Mouse (Mus musculus): ENCODE data around the gene Thtpa.

The Thtpa gene

DNA sequence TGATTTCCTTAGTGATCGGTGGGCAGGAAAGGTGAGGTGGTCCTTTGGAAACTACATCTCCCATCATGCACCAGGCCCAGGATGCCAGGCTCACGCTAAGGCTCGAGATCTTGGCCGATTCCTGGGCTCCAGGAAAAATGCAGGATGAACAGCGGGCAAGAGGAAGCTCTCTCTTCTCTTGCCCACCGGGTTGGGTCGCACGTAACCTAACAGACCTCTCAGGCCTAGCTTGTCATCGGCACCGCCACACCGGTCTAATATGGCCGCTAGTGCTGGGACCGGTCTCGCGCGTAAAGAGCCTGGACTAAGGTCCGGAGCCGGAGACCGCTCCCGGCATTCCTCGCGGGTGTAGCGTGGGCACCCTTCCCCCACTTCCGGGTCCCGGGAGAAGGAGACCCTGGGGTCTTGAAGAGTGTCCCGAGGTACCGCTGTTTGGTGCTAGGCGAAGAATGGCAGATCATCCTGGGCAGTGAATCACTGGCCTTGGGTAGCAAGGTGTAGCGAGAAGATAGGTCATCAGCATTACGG, at the start of gene Thtpa:
Gene Thtpa (plus strand): TSS at position 81 of the 528 bp plus-strand sequence.
- peak; percentile 62 for DNase-seq (ENCODE audit: low read depth, low spot score)

DNA sequence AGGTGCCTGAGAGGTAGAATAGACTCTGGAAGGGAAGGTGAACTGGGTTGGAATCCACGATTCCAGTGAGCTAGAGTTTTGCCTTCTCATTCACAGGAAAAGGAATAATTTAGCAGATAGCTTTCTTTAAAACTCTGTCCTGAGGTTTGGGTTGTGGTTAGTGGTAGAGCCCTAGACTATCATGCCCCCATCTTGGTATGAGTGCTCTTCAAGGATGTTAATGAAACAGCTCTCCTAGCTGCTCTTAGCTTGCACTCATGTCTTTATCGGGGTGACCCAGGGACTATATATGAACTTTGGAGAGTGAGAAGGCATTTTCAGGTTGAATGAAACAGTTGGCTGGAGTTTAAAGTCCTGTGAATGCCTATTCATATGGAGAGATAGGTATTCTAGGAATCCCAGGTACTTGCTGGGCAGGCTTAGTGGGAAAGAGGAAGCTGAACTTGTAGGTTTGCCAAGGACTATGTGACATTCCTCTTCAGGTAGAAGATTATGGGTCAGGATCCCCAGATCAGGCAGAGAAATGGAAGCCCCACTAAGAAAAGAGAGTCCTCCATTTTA, 46.5 kb upstream of the Thtpa start:
- no peak for DNase-seq (ENCODE audit: low read depth, low spot score)

DNA sequence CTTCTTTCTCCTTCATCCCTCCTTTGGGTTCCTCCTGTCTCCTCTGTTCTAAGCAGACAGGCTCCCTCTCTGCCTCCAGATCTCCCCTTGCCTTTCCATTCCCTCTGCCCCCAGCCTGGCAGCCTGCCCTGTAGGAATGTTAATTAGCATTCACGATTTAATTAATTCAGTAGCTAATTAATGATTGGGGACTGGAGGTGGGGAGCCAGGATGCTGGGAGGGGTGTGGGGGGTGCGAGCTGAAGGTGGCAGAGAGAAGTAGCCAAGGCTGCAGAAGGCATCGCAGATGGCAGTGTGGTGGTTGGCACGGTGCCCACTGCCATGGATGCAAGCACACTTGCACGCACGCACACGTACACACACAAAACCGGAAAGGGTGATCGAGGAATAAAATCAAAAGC, 42.1 kb upstream of the Thtpa start:
- DNase-seq (ENCODE audit: low read depth, low spot score): no peak

DNA sequence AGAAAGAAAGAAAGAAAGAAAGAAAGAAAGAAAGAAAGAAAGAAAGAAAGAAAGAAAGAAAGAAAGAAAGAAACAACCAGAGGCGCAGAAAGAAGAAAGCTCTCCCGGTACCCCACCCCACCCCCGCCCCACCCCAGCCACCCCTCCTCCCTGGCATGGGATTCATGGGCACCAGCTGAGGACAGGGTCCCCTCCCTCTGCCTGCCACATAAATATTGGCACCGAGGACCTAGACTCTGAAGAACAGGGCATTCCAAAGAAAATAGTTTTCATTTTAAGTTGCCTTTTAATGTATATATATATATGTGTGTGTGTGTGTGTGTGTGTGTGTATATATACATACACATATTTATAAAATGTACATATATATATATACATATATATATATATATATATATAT, 41.5 kb upstream of the Thtpa start:
- DNase-seq (ENCODE audit: low read depth, low spot score): no peak

DNA sequence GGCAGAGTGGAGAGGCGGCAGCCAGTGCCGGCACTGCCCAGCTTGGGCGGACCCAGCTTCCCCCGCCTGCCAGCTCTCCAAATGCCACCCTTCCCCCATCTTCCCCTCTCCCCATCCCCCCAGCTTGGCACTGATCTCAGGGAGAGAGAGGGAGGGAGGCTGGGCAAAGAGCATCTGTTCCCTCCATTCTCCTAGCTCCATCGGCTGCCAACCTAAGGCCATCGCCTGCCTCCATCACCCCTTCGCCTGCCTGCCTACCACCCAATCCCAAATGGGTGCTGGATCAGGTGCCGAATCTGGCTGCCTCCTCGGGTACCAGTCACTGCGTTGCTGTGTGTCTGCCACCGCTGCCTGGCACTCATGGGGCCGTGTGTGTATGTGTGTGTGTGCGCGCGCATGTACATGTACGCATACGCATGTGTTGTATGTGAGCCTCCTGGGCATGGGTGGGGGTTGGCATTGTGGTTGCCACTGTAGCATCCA, 40.8 kb upstream of the Thtpa start:
- no peak for DNase-seq (ENCODE audit: low read depth, low spot score)

DNA sequence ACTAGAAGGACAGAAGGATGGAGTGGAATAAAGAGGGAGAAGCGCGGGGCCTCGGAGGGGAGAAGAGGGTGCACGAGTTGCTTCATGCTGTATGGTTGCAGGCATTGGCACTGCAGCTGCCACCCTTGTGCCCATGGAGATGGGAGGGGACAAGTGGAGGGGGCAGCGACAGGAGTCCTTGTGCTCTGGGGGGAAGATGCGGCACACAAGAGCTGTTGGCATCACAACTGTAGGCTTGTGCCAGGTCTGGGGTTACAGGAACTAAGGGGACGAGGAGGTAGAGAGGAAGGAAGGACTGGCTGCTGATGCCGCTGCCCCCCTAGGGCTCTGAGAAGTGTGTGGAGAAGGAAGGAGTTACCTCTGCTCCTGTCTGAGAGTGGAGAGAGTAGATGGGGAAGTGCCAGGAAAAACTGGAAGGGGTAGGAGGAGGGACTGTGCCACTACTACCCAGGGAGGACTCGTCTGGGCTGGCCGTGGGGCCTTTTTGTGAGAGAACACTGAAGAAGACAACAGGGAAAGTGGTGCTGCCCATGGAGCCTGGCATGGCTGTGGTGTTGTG, 40.3 kb upstream of the Thtpa start:
- DNase-seq (ENCODE audit: low read depth, low spot score): no peak

DNA sequence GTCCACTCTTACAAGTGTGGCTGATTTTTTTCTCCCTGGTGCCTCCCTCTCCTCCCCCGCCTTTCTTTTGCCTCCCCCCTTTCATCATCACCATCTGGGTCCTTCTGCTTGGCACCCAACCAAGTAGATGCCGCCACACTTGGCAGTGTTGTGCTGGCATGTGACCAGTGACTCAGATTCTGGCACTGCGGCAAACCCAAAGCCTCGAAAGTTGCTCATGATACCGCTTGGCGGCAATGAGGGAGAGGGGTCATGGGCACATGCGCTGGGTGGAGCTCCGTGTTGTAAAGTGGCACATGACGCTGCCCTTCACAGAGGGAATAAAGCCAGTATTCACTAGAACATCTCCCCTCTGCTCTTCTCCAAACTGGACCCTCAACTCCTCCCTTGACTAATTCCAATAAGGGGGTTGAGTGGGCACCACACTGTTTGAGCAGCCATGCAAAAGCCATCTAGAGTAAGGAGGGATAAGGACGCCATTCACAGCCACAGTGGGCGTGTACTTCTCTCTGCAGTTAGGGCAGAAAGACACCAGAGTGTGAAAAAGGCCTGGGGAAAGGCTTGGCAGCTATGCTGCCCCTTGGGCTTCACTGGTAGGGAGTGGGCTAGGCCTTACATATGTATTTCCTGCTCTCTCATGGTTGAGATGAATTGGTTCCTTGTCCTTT, 39.3 kb upstream of the Thtpa start:
- DNase-seq (ENCODE audit: low read depth, low spot score): peak; percentile 2

DNA sequence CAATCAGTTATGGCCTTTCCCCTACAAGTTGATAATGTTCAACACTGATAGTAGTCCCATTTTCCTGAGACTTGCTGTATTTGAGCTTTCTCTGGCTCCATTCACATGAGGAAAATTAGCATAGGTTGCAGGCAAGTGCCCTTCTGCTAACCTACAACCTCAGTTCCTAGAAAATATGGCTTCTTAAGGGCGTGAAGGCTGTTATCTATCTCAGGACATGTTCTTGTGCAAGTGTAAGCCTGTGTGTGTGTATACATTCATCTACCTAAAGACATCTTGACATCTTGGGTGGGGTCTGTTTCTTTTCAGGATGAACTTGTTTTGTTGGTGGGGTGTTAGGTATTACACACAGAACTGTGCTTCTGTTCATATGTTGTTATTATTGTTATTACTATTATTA, 35.6 kb upstream of the Thtpa start:
- DNase-seq (ENCODE audit: low read depth, low spot score): no peak

DNA sequence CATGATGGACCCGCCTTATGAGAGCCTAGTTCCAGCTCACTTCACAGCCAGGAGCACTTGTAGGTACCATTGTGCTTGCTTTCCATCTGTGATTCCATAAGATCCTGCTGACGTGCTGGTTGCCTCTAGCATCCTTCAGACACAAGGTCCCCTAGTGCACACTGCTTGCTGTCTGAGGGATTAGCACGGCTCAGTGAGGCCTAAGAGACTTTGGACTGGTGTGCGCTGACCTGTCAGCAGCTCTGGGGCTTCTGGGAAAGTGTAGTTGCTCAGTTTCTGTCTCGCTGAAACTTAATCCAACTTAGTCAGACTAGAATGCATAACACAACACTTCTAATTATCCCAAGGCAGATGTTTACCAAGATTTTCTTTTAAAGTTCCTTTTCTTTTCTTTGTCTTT, 34.7 kb upstream of the Thtpa start:
- no peak for DNase-seq (ENCODE audit: low read depth, low spot score)

DNA sequence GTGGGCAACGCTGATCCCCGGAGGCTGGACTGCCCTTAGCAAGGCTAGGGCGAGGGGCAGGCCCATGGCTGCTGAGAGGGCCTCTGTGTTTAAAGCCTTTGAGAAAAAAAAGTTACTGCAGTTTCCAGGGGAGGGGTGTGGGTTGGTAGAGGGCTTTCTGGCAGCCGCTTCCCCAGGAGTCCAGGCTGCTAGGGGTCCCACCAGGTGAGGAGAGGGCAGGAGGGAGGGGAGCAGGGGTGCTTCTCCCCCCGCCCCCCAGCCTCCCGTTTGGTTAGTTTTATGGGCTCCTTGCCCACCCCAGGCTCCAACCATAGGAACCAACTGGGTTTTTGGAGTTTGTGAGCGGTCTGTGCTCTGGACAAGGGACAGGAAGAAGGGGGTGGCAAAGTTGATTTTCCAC, 32.7 kb upstream of the Thtpa start:
- no peak for DNase-seq (ENCODE audit: low read depth, low spot score)

DNA sequence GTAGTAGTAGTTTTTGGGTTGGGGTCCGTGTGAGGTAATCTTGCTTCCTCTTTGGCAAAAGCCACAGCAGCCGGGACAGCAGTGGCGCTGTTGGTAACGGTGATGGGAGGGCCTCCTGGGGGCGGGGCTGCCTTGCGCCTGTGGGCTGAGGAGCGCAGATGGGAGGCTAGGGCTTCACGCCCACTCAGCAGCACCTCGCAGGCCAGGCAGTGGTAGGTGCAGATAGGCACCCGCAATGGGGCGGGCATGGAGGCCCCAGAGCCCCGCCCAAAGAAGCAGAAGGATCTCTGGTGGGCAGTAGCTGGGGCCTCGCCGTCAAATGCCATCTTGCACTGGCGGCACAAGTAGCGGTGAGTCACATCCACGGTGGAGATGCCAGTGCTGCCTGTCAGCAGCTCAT, 32.0 kb upstream of the Thtpa start:
- no peak for DNase-seq (ENCODE audit: low read depth, low spot score)

DNA sequence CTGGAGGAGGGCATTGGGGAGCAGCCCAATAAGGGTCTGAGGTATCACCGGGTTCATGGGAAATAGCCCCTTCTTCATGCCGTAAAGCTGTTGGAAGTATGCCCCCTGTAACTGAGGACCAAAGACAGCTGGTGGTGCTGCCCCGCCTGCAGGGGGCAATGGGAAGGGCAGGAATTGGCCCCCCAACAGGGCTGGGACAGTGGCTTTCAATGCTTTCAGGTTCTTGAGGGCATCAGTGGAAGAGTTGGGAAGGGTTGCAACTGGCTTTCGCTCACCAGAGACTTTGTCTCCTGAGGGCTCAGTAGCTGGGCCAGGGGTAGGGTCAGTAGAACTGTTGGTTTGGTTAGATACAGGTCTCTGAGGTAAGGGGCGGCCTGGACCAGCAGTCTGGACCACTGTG, 31.5 kb upstream of the Thtpa start:
- DNase-seq (ENCODE audit: low read depth, low spot score): no peak

DNA sequence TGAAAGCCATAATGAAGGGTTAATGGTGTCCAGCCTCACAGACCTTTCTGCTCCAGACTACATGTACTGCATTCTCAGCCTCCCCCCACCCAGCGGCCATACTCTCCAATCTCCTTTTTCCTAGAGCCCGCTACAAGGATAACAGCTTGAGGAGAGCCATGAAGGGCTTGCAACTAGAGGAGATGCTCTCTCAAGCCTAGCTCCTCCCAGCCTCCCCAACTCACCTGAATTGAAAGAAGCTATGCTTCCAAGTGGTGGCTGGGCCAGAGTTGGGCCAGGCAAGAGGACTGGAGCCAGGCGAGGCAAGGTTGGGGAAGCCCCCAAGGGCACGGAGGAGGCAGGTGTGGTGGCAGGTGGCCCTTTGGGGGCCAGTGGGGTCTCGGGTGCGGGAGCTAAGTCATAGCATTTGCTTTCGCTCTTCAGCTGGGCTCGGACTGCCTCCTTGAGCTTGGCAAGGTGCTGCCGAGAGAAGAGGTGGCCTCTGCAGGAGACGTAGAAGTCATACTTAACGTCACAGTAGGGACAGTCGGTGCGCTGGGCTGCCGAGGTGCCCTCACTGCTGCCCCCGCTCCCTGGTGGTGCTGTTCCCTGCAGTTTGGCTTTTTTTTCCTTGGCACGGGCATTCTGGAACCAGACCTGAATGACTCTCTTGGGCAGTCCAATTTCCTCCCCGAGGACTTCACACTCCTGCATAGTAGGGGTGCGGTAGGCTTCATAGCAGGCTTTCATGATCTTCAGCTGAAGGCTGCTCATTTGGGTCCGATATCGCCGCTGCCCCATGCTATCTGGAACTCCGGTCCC, 30.8 kb upstream of the Thtpa start:
- DNase-seq (ENCODE audit: low read depth, low spot score): no peak

DNA sequence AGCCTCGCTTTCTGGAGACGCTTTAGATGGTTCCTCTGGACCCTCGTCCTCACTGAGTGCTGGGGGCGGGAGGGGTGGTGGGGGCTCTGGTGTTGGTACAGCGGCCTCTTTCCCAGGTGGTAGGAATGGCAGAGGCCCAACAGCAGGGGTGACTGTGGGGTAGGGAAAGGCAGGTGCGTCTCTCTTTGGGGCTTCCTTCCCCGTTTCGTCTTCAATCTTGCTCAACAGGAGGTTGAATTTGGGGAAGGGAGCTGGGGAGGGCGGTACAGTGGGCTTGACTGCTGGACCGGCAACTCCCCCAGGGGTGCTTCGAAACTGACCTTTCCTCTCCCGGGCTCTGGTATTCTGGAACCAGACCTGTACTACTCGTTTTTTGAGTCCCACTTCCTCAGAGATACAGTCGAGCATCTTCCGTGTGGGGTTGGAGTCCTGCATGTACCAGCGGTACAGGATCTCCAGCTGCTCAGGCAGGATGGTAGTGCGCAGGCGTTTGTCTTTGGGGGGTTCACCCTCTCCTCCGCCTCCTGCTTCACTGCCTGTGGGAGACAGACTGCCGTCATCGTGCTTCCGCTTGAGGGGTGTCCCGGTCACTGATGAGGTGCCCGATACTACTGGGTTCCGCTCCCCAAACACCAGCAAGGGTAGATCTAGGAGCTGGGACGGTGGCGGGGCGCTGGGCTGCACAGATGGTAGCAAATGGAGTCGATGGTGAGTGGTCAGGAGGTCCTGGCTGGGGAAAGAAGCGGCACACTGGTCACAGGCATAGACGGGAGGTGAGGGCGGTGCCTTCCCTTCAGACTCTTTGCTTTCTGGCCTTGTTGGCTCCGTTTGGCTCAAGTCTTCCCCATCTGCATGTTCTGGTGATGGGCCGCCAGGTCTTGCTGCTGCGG, 29.9 kb upstream of the Thtpa start:
- DNase-seq (ENCODE audit: low read depth, low spot score): no peak

DNA sequence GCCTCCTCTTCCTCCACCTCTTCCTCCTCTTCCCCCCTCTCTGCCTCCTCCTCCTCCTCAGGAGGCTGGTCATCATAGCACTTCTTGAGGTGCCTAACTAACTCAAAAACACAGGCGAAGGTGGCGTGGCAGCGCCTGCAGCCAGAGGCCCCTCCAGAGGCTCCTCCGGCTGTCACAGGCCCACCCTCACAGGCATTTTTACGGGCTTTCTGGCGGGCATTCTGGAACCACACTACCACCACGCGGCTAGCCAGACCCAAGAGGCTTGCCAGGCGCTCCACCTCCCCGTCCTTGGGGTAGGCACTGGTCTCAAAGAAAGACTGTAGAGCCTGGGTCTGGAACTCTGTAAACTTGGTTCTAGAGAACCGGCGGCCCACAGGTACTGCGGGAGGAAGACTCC, 29.2 kb upstream of the Thtpa start:
- no peak for DNase-seq (ENCODE audit: low read depth, low spot score)

DNA sequence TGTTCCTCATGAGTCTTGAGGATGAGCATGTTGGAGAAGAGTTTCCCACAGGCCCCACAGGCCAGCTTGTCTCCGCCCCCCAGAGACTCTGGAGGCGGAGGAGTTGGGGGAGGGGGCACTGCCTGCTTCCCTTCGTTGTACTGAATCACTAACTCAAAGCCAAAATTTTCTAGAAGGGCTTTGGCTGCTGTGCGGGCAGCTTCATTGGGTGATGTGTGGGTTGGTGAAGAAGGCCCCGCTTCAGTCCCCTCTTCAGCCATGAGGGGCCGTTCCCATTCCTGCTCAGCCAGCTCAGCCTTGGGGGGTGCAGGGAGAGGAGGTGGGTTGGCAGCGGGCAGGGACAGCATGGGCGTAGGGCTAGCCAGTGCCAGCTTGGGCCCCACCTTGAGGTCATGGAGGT, 28.5 kb upstream of the Thtpa start:
- no peak for DNase-seq (ENCODE audit: low read depth, low spot score)

DNA sequence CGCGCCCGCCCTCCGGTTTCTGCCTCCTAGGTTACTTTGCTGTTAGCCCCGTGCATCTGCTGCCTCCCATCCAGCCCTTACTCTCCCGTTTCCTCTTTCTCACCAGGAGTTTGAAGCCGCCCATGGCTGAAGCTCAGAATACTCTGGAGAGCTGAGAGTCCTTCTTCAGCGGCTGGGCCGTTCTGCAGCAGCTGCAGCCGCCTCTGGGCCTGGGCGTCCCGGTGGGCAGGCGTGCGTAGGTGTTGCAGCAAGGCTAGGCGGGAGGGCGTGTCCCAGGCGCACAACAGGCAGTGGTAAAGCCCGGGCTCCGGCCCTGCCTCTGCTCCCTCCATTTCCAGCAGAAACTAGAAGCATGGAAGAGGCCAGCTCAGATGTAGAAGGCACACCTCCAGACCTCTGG, 22.8 kb upstream of the Thtpa start:
- no peak for DNase-seq (ENCODE audit: low read depth, low spot score)

DNA sequence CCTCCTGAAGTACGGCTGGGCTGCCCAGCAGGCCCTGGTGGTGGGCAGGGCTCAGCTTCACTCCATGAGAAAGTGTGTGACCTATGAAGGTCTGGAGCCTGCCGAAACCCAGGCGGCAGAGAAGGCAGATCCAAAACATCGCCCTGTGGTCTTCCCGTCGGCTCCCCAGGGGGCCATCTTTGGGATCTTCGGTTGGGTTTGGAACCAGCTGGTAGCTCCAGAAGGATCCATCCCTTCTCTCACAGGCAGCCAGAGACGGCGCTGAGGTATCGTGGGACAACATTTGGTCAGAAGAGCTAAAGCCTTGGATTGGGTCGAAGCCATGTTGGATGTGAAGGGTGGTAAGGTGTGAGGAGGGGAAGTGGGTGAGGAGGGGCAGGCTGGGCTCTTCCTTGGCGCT, 20.2 kb upstream of the Thtpa start:
- no peak for DNase-seq (ENCODE audit: low read depth, low spot score)

DNA sequence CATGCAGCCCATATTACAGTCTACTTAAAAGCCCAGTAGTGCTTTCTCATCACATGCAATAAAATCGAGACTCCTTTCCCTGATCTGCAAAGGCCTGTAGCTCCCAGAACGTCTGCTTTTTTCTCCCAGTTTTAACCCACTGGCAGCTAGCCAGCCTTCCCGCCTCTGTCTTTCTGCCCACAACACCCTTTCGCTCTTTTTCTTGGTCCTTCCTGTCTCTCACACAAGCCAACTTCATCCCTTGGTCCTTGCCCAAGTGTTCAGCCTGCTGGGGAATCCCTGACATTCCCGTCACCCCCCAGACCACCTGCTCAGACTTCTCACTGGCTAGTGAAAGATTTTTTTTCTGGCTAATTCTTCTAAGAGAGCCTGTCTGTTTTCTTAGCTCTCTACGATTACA, 18.4 kb upstream of the Thtpa start:
- no peak for DNase-seq (ENCODE audit: low read depth, low spot score)

DNA sequence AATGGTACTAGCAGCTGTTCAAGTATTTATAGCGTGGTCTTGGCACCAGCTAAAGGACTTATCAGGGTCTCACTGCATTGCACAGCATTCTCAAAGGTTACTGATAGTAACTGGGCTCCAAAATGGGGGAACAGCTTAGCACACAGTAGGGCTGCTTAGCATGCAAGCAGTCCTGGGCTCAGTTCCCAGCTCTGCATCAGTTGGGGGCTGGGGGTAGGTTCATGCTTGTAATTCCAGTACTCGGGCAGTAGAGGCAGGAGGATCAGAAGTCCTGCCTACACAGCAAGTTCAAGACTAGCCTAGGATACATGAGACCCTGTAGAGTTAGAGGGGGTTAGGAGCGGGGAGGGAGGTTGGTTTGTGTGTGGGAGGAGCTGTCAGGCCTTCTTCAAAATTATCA, 17.6 kb upstream of the Thtpa start:
- no peak for DNase-seq (ENCODE audit: low read depth, low spot score)
